Mouse (Mus musculus) cortical plate, adult 2 months (tissue): ENCODE measurements around the gene Vstm4.

Experiments
- CTCF ChIP-seq: fragments of 200-500 bp; IDR thresholded peaks from 2 replicates; pipeline ENCODE4 v1.5.1; 2011; ENCODE audit warnings: mild to moderate bottlenecking, control low read depth, low read length; ENCODE audit not compliant: insufficient read depth; ENCODE audit errors: extremely low read depth
- POLR2A ChIP-seq: fragments of 200-500 bp; IDR thresholded peaks from 2 replicates; pipeline ENCODE4 v1.6.1; 2011; ENCODE audit warnings: mild to moderate bottlenecking, low read length, control low read depth; ENCODE audit not compliant: insufficient read depth; ENCODE audit errors: extremely low read depth

DNA sequence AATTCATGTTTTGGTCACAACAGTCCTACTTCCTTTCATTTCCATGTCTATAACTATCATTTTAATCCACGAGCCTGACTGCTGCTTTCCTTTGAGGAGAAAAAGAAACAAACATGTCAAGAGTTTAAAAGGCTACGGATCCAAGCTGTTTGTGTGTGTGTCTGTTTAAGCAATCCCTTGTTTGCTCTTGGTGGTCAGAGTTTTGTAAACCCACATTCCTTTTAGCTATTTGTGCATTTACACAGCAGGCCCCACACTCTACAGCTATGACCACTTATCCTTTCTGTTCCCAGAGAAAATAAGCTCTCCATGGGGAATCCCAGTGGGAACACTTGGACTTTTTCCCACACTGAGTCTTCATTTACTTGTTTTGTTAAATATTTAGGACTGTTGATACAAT lies 58.8 kb downstream of the Vstm4 start:
- no peak for TF ChIP-seq CTCF
- no peak for TF ChIP-seq POLR2A
